Mouse (Mus musculus) testis, adult 2 months (tissue): Measurements from ENCODE around the gene Bsn. TPM values are rescaled to one million over a fixed set of nuclear protein-coding genes. Genes with fewer than 3 reads are reported as not detected.

ENCODE experiments used
- H3K27ac ChIP-seq: fragments of 200-500 bp; 2 replicates; pipeline ENCODE4 v1.5.1; 2012; ENCODE audit warnings: low read depth, low read length; ENCODE audit not compliant: control insufficient read depth, insufficient read depth
- H3K27me3 ChIP-seq: fragments of 200-500 bp; 2 replicates; pipeline ENCODE4 v1.6.1; 2012; ENCODE audit warnings: mild to moderate bottlenecking, low read length, moderate library complexity; ENCODE audit not compliant: control insufficient read depth, insufficient read depth
- H3K36me3 ChIP-seq: fragments of 200-500 bp; 2 replicates; pipeline ENCODE4 v1.6.1; 2012; ENCODE audit warnings: mild to moderate bottlenecking, low read length; ENCODE audit not compliant: control insufficient read depth, insufficient read depth
- H3K4me1 ChIP-seq: fragments of 200-500 bp; 2 replicates; pipeline ENCODE4 v1.6.1; 2012; ENCODE audit warnings: low read length; ENCODE audit not compliant: control insufficient read depth, insufficient read depth
- H3K4me3 ChIP-seq: fragments of 200-500 bp; 2 replicates; pipeline ENCODE4 v1.5.1; 2012; ENCODE audit warnings: low read depth, mild to moderate bottlenecking, low read length, moderate library complexity, mixed read lengths; ENCODE audit not compliant: control insufficient read depth
- CTCF ChIP-seq: fragments of 200-500 bp; IDR thresholded peaks from 2 replicates; pipeline ENCODE4 v1.5.1; 2012; ENCODE audit warnings: low read depth, mild to moderate bottlenecking, inconsistent platforms, low read length, moderate library complexity; ENCODE audit not compliant: control insufficient read depth, insufficient read depth, insufficient replicate concordance
- POLR2A ChIP-seq: fragments of 200-500 bp; IDR thresholded peaks from 2 replicates; pipeline ENCODE4 v1.6.1; 2012; ENCODE audit warnings: low read depth, mild to moderate bottlenecking, inconsistent platforms, low read length, moderate library complexity; ENCODE audit not compliant: control insufficient read depth
- polyA plus RNA-seq: library from polyadenylated mRNA; depleted of rRNA; stranded (reverse); fragments of >200 nt; gene quantifications from 2 replicates; pipeline ENCODE4 v1.2.3, GENCODE M21; 2012; rRNA removed

Gene Bsn
- polyA plus RNA-seq, 1 experiment = 1.2 TPM

DNA sequence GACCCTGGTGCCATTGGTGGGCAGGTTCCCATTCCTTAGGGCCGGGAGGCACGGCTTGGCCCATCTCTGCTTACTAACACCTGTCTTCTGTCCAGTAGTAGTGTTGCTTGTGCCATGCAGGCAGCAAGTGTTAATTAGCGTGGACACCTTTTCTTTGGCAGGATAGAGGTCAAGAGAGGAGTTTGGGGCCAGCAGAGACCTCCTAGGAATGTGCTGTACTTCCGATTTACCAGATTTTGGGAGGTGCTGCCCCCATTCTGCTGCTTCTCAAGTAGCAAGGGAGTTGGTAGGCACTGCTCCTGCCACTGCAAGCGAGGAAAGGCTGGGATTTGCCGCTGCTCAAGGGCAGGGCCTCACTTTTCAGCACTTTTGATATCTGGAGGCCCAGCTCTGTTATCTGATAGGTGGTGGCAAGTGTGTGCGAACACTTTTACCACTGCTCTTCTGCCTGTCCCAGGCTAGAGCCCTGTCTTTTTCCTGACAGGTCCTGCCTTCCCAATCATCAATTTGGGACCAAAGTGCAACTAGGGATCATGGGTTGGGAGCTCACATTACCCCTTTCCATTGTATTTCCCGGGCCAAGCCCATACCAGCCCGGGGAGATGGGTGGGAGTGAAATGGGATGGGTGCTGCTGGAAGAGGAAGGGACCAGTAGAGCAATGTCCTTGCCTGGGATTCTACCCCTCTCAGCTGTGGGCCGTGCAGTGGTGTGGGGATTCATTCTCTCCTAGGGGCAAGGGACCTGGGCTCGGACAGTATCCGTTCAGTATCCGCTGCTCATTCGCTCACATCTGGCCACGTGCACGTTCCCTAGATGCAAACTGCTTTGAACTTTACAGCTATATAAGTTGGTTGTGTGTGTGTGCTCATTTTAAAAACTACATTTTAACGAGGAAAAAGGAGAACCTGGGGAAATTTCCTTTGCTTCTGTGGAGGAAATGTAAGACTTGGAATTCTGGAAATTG is 142.3 kb downstream of the Bsn start:
- no peak overlapping the region for H3K27ac ChIP-seq
- peaks cover 4% of the 10 kb centered on the region for H3K4me1 ChIP-seq
- H3K27me3 ChIP-seq = no peaks in the 10 kb centered on the region
- peak overlapping the region; percentile 80 for H3K4me3 ChIP-seq
- TF ChIP-seq CTCF (no peak), POLR2A (no peak)
- H3K36me3 ChIP-seq = no peaks in the 10 kb centered on the region; the same call in 1 of the 2 replicates

DNA sequence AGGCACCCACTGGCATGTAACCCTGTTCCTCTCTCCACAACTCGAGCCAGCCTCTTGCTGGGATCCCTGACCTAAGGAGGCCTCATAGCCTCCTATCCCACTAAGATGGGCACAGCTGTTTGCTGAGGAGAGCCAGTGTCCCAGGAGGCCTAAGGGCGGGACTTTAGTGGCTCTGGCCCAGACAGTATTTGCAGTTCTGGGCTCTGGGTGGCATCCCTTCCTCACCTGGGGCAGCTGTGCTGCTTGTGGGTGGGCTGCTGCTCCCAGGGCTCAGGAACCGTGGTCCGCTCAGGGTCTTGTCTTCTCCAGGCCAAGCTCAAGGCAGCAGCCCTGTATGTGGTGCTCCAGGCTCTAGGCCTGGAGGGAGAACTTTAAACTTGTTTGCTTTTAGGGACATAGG is 143.6 kb downstream of the Bsn start:
- H3K36me3 ChIP-seq = no peaks in the 10 kb centered on the region; the same call in 1 of the 2 replicates
- H3K27ac ChIP-seq = no peak overlapping the region
- no peak overlapping the region for H3K4me3 ChIP-seq
- TF ChIP-seq POLR2A (no peak), CTCF (no peak)
- peaks cover 4% of the 10 kb centered on the region for H3K4me1 ChIP-seq
- no peaks in the 10 kb centered on the region for H3K27me3 ChIP-seq

Other genes starting within 250 kb of the Bsn start
- 3.4 and 4.1 TPM in 2 replicates for gene Traip, start 240.2 kb downstream of the Bsn start, polyA plus RNA-seq
- gene Uba7, start 214.9 kb downstream of the Bsn start, polyA plus RNA-seq = 2.0 and 3.5 TPM in 2 replicates
- not detected in 2 replicates for gene Gm20661, start 207.3 kb downstream of the Bsn start, polyA plus RNA-seq
- gene Inka1, start 204.5 kb downstream of the Bsn start, polyA plus RNA-seq = 0.57 and 1.2 TPM in 2 replicates
- 387 and 461 TPM in 2 replicates for gene Cdhr4, start 197.9 kb downstream of the Bsn start, polyA plus RNA-seq
- gene Gm20662, start 194.0 kb downstream of the Bsn start, polyA plus RNA-seq = 282 and 285 TPM in 2 replicates
- gene Ip6k1, start 187.9 kb downstream of the Bsn start, polyA plus RNA-seq = 247 and 280 TPM in 2 replicates
- gene Gmppb, start 141.1 kb downstream of the Bsn start, polyA plus RNA-seq = 21.5 and 21.6 TPM in 2 replicates
- gene Amigo3, start 137.2 kb downstream of the Bsn start, polyA plus RNA-seq = 1.3 and 1.4 TPM in 2 replicates
- 0.59 and 0.90 TPM in 2 replicates for gene Mst1, start 109.9 kb downstream of the Bsn start, polyA plus RNA-seq
- 82.8 and 86.7 TPM in 2 replicates for gene Rnf123, start 107.0 kb downstream of the Bsn start, polyA plus RNA-seq
- 19.2 and 21.2 TPM in 2 replicates for gene Apeh, start 95.8 kb downstream of the Bsn start, polyA plus RNA-seq
- gene Dag1, start 73.6 kb upstream of the Bsn start, polyA plus RNA-seq = 14.0 and 17.2 TPM in 2 replicates
- gene Nicn1, start 100.0 kb upstream of the Bsn start, polyA plus RNA-seq = 23.1 and 24.8 TPM in 2 replicates
- gene Amt, start 106.5 kb upstream of the Bsn start, polyA plus RNA-seq = 4.3 and 7.9 TPM in 2 replicates
- gene Rhoa, start 115.7 kb upstream of the Bsn start, polyA plus RNA-seq = 34.8 and 40.5 TPM in 2 replicates
- gene Tcta, start 115.8 kb upstream of the Bsn start, polyA plus RNA-seq = 40.4 and 42.0 TPM in 2 replicates
- 64.0 and 88.9 TPM in 2 replicates for gene Gpx1, start 148.5 kb upstream of the Bsn start, polyA plus RNA-seq
- gene Usp4, start 157.5 kb upstream of the Bsn start, polyA plus RNA-seq = 115 and 116 TPM in 2 replicates
- 72.2 and 91.0 TPM in 2 replicates for gene 1700102P08Rik, start 202.4 kb upstream of the Bsn start, polyA plus RNA-seq
- 5.3 and 5.8 TPM in 2 replicates for gene Ccdc36, start 238.1 kb upstream of the Bsn start, polyA plus RNA-seq
- 91.8 and 100 TPM in 2 replicates for gene BC048562, start 246.1 kb upstream of the Bsn start, polyA plus RNA-seq